Mouse (Mus musculus) bone marrow macrophage, adult 2 months (primary cell): Measurements from ENCODE around the gene Aco2.

Experiments
- CTCF ChIP-seq: IDR thresholded peaks from 2 replicates; pipeline ENCODE4 v1.5.1; 2012; ENCODE audit warnings: low read depth, mild to moderate bottlenecking, low read length, moderate library complexity
- POLR2A ChIP-seq: IDR thresholded peaks from 2 replicates; pipeline ENCODE4 v1.6.1; 2012; ENCODE audit warnings: mild to moderate bottlenecking, low read depth, low read length, borderline replicate concordance

DNA sequence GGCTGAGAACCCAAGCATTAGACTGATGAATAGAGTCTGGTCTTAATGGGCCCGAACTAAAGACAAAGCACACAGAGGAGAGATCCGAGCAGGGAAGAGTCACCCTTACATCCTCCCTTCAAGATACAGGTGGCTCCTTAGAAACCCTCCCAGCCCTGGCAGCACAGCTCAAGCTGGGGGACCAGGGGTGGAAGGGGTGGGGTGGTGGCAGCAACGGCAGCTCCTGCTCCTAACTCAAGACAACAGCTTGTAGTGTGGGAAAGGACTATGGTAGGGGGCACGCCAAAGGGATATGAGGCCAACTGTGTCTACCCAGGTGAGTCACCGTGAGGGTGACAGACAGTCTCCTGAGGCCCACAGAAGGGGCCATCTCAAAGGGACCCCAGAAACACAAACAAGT lies 24.2 kb upstream of the Aco2 start:
- no peak for TF ChIP-seq CTCF
- no peak for TF ChIP-seq POLR2A
